Mouse (Mus musculus): ENCODE measurements at regions not wholly inside any gene's neighbourhood (a gene's known extent, or its start where the extent isn't known, plus 50 kb on each side); places are given as distances from the start of the nearest gene placed in this dataset.
"Not testable (repeated sequence)": the region's sequence is repeated elsewhere in the genome, so short reads cannot be mapped to it uniquely, and the experiment has no call there.

DNA sequence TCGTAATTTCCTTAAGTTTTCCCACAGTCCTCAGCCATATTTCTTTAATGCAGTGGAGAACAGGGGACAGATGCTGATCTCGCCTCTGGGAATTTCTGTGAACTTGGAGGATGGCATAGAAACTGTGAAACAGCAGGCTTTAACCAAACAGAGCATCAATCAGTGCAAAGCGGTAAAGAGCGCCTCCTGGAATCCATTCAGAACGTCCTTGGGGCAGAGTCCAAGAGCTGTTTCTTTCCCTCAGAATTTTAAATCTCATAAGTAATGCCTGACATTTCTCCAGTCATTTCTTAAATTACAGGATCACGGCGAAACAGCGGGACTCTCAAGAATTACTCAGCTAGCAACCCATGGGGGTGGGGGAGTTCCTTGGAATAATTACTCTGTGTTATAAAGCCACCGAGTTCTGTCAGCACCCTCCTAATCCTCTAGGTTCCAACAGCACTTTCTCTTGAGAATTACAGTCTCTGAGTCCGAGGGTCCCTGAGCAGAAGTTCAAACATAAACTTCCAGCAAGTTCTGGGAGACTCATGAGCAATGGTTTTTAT, 105.2 kb upstream of the Rhobtb1 start:
- DNase-seq: no peak

- DNase-seq: no peak
These were observed 73.2 kb upstream of the Rhobtb1 start for GRCm38 (mm10) chr10:69078008-69078407.

DNA sequence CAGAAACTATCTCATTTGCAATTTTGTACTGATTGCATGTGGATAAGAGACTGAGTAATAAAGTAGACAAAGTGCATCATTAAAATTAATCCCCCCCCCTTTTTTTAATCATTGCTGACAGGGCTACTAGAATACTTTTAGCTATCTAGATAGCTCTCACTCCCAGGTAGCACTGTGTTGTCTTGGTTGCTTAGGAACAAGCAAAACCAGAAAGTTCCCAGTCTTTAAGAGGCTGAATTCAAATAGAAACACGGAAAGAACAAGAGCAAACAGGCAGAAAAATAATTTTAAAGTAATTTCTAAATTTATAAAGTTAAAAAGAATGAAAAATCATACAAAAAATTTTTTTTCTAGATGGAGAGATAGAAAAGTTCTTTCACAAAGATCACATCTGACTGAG, 65.0 kb upstream of the Rhobtb1 start:
- DNase-seq: no peak

- DNase-seq: no peak
These were observed 59.4 kb upstream of the Rhobtb1 start for GRCm38 (mm10) chr10:69091872-69092271.

- no peak for DNase-seq
These were observed 51.2 kb upstream of the Rhobtb1 start for GRCm38 (mm10) chr10:69100021-69100420.

DNA sequence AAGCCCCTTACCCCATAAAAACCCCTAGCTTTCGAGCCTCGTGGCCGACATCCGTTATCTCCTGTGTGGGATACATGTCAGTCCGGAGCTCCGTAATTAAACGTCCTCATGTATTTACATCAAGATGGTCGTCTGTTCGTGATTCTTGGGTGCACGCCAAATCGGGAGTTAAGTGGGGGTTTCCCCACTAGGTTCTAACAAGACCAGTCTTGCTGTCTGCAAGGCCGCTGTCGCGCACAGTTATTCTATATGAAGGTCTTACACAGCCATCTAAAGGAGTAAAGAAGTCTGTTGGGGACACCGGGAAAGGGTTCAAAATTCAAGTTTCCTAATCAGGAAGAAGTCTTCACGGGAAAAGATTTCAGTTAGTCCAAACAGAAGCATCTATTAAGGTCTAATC, 50.5 kb upstream of the Rhobtb1 start:
- DNase-seq: not testable (repeated sequence)

All from B cell, adult 2 months (primary cell).